Mouse (Mus musculus): ENCODE results near the gene Prelp.
"Not testable (repeated sequence)": the region's sequence is repeated elsewhere in the genome, so short reads cannot be mapped to it uniquely, and the experiment has no call there.

The Prelp gene

GRCm38 (mm10) chr1:133921304-133921751 is at the start of gene Prelp:
Gene Prelp (minus strand): TSS chr1:133921414.
- peak; percentile 83 for DNase-seq

- DNase-seq, result no peak
Observed at GRCm38 (mm10) chr1:133969427-133969826, 48.2 kb upstream of the Prelp start.

GRCm38 (mm10) chr1:133968788-133969325 is 47.6 kb upstream of the Prelp start:
- DNase-seq, result no peak

DNA sequence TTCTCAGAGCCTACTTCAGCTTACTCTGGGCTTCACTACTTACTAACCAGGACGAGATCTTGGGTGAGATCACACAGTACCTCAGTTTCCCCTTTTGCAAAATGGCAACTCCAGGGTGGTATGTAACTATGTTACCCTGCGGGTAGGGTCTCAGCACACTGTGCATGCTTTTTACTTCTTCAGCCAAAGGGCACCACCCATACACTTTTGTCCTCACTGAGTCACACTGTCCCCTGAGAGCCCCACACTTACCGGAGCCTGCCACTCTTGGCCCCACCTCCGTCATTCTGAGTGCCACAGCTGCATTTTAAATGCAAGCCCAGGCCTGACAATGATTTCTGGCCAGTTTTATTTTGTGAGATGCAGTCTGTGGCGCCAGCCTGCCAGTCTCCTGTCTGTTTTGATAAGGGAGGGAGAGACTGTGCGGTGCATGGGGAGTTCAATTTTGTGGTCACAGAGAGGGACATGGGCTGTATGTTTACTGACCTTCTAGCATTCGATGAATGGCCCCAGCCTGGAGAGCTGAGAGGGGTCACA is 46.3 kb upstream of the Prelp start:
- no peak for DNase-seq

DNA sequence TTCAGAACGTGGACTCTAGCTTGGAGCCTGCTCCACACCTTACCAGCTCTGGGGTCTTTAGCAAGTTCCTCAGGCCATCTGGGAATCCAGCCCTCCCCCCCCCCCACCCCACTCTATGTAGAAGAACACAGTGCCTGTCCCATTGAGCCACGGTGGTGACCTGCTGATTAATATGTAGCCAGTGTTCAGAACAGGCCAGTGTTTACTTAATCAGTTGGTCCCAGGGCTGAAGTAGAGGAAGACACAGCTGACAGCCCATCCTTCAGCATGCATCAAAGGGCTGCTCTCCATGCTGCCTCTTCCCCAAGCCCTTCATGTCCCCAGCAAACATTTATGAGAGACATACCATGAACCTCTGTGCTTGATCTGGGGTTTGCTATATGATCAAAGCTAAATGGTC is 44.8 kb upstream of the Prelp start:
- no peak for DNase-seq

DNA sequence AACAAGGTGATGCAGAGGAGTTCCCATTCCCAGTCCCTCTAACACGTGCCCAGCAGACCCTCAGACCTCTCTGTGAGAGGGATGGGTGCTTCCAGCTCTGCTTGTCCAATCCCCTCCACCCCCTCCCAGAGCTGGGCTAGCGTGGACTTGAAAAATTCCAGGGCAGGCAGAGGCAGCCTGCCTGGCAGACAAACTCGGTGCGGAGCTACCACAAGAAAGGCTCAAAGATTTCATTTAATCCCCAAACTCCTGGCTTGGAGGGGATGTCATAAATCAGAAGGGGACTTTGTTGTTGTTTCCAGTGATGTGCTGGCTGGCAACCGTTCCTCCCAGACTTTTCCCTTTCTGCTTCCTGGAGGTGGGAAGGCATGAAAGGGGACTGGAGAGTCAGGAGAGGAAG is 44.1 kb upstream of the Prelp start:
- DNase-seq, result no peak

GRCm38 (mm10) chr1:133964742-133965141 is 43.5 kb upstream of the Prelp start:
- no peak for DNase-seq

- DNase-seq, result not testable (repeated sequence)
Observed at GRCm38 (mm10) chr1:133963578-133963977, 42.4 kb upstream of the Prelp start.

DNA sequence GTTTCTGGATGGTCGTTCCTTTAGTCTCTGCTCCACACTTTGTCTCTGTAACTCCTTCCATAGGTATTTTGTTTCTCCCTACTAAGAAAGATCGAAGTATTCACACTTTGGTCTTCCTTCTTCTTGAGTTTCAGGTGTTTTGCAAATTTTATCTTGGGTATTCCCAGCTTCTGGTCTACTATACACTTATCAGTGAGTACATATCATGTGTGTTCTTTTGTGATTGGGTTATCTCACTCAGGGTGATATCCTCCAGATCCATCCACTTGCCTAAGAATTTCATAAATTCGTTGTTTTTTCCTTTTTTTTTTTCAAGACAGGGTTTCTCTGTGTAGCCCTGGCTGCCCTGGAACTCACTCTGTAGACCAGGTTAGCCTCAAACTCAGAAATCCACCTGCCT is 41.9 kb upstream of the Prelp start:
- DNase-seq, result not testable (repeated sequence)

DNA sequence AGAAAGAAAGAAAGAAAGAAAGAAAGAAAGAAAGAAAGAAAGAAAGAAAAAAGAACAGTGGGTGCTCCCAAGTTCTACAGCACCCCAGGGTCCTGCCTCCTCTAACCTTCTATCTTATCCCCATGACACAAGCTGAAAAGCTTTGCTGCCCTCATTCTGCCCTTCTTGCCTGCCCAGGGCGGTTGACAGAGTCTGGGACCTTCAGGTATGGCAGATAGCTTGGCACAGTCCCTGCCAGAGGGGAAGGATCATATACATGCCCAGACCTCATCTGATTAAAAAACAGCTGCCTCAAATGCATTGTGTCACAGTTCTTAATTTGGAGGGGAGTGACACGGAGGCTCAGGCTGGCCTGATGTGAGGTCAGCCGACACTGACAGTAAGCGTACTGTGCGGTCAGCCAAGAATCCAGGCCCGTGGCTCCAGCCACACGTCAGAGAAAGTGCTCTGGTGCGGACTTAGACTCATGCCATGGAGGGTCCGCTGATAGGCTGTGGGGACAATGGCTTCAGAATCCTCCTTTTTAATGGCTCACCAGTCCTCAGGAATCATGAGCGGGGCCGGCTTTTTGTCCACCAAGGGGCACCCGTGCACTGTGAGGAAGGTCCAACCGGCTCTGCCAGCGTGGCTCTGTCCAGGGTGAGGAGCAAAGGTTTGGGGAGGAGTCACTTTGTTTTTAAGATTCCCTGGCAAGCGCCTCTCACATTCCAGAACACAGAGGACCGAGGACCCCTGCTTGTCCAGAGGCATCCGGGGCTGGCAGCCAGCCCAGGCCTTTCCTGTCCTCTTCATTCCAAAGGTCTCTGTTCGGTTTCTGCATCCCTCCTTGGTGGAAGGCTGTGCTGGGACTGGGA is 40.3 kb upstream of the Prelp start:
- peak; percentile 94 for DNase-seq

GRCm38 (mm10) chr1:133959521-133959920 is 38.3 kb upstream of the Prelp start:
- DNase-seq, result peak; percentile 69

- no peak for DNase-seq
Observed at GRCm38 (mm10) chr1:133954009-133954408, 32.8 kb upstream of the Prelp start.

GRCm38 (mm10) chr1:133953261-133953742 is 32.1 kb upstream of the Prelp start:
- DNase-seq, result no peak

GRCm38 (mm10) chr1:133951598-133951997 is 30.4 kb upstream of the Prelp start:
- DNase-seq, result no peak

- no peak for DNase-seq
Observed at GRCm38 (mm10) chr1:133950061-133950782, 29.0 kb upstream of the Prelp start.

GRCm38 (mm10) chr1:133945106-133945505 is 23.9 kb upstream of the Prelp start:
- no peak for DNase-seq

DNA sequence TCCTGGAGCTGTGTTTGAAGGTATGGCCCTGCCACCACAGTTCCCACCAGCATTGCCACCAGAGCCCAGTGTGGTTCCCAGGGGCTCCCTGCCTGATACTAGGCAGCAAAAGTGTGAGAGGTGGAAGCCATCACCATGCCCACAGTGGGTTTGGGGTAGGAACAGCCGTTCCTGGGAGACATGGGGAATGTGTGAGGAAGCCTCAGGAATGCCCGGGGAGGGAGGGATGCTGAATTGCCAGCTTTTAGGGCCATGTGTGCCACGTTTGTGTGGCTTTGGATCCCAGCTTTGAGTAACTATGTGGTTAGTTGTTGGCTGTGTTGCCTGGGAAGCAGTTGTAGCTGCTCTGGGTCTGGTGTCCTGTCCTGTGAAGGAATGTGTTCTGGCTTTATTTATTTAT is 20.7 kb upstream of the Prelp start:
- no peak for DNase-seq

GRCm38 (mm10) chr1:133941158-133941860 is 20.1 kb upstream of the Prelp start:
- DNase-seq, result no peak

DNA sequence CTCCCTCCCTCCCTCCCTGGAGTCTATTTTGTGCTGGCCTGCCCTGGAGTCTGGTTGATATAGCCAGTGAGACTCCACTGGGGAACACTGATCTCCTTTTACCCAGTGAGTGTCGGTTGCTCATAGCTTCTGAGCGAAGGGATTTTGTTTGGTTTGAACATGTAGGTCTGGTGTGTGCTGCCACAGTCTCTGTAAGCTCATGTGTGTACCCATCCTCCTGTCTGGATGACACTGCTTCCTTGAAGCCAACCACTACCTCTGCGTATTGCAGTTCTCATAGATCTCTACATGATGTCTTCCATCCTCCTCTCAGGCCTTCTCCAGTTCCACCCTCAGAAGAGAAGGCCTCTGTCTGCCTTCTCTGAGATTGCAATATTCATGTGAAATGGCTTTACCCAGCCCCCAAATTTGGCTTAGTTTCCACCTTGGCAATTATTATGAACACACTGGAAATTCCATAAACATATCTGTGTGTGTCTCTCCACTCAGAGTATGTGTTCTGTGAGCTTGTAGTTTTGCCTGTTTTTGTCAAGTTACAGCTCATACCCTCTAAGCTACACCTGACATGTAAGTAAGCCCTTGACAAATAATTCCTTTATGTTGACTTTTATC is 19.4 kb upstream of the Prelp start:
- peak; percentile 54 for DNase-seq

DNA sequence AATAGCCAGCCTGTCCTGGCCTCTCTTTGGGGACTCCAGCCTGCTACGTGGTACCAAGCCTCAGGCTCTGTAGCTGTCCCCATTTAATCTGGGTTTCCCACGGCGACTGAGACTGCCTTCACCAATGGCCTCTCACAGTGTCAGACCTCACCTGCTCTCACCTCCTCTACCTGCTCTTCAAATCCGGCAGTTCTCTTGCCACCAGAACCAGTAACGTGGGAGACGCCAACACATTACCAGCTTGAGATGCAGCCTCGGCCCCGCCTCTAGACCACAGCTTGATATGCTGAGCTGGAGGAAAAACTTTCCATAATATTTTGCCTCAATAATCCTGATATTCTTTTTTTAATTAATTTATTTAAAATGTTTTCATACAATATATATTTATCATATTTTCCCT is 18.5 kb upstream of the Prelp start:
- no peak for DNase-seq

DNA sequence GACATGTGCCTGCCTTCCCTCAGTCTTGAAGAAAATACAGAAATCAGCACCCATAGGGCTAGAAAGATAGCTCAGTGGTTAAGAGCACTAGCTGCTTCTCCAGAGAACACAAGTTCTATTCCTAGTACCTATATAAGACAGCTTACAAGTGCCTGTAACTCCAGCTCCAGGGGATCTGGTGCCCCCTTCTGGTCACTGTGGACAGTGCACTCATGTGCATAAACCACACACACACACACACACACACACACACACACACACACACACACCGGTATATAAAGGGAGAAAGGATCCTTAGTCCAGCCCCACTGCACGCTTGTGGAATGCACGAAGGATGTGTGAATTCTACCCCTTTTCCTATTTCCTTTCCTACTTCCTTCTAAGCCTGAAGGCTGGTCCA is 15.0 kb upstream of the Prelp start:
- DNase-seq, result no peak

- peak; percentile 62 for DNase-seq
Observed at GRCm38 (mm10) chr1:133934354-133934963, 13.2 kb upstream of the Prelp start.
